Mouse (Mus musculus): ENCODE measurements around the gene Foxn3. TPM values are rescaled to one million over a fixed set of nuclear protein-coding genes. Genes with fewer than 3 reads are reported as not detected.

Gene Foxn3
- polyA plus RNA-seq, 1 experiment from 2014 or later = 93.4 TPM

GRCm38 (mm10) chr12:99319896-99320295 is 243.5 kb downstream of the Foxn3 start:
- no peak overlapping the region for H3K9ac ChIP-seq (replicated peaks; ENCODE audit: low read depth, low read length)
- H3K4me3 ChIP-seq (ENCODE audit: low read depth, low read length) = no peak overlapping the region
- WGBS = 72% methylated on average over 2 of the region's 2 CpGs
- no peak for ATAC-seq (ENCODE audit: insufficient number of reproducible peaks, insufficient read depth, low FRiP score, low read depth)
- H3K4me1 ChIP-seq (ENCODE audit: control insufficient read depth, insufficient read depth, low read length) = no peaks in the 10 kb centered on the region
- no peaks in the 10 kb centered on the region for H3K27me3 ChIP-seq (ENCODE audit: control insufficient read depth, insufficient read depth, low read length)
- no peak overlapping the region for H3K27ac ChIP-seq (ENCODE audit: low read length)
- no peaks in the 10 kb centered on the region for H3K36me3 ChIP-seq (ENCODE audit: control insufficient read depth, insufficient read depth, low read length)
- H3K9me3 ChIP-seq (ENCODE audit: control insufficient read depth, low read depth, low read length) = no peaks in the 10 kb centered on the region
- no peak overlapping the region for H3K4me2 ChIP-seq (replicated peaks; ENCODE audit: low read depth, low read length)

- WGBS = 68% methylated on average over 5 of the region's 5 CpGs
- no peaks in the 10 kb centered on the region for H3K9me3 ChIP-seq (ENCODE audit: control insufficient read depth, low read depth, low read length)
- H3K4me3 ChIP-seq (ENCODE audit: low read depth, low read length) = no peak overlapping the region
- no peaks in the 10 kb centered on the region for H3K36me3 ChIP-seq (ENCODE audit: control insufficient read depth, insufficient read depth, low read length)
- no peak overlapping the region for H3K27ac ChIP-seq (ENCODE audit: low read length)
- H3K9ac ChIP-seq (replicated peaks; ENCODE audit: low read depth, low read length) = no peak overlapping the region
- ATAC-seq (ENCODE audit: insufficient number of reproducible peaks, insufficient read depth, low FRiP score, low read depth) = no peak
- no peak overlapping the region for H3K4me2 ChIP-seq (replicated peaks; ENCODE audit: low read depth, low read length)
- no peaks in the 10 kb centered on the region for H3K4me1 ChIP-seq (ENCODE audit: control insufficient read depth, insufficient read depth, low read length)
- no peaks in the 10 kb centered on the region for H3K27me3 ChIP-seq (ENCODE audit: control insufficient read depth, insufficient read depth, low read length)
Measured at GRCm38 (mm10) chr12:99319171-99319570, 244.2 kb downstream of the Foxn3 start.

- WGBS = 92% methylated on average over 6 of the region's 6 CpGs
- no peak overlapping the region for H3K4me3 ChIP-seq (ENCODE audit: low read depth, low read length)
- no peak for ATAC-seq (ENCODE audit: insufficient number of reproducible peaks, insufficient read depth, low FRiP score, low read depth)
- H3K9me3 ChIP-seq (ENCODE audit: control insufficient read depth, low read depth, low read length) = no peaks in the 10 kb centered on the region
- H3K4me2 ChIP-seq (replicated peaks; ENCODE audit: low read depth, low read length) = no peak overlapping the region
- no peak overlapping the region for H3K27ac ChIP-seq (ENCODE audit: low read length)
- H3K27me3 ChIP-seq (ENCODE audit: control insufficient read depth, insufficient read depth, low read length) = no peaks in the 10 kb centered on the region
- no peaks in the 10 kb centered on the region for H3K4me1 ChIP-seq (ENCODE audit: control insufficient read depth, insufficient read depth, low read length)
- no peaks in the 10 kb centered on the region for H3K36me3 ChIP-seq (ENCODE audit: control insufficient read depth, insufficient read depth, low read length)
- no peak overlapping the region for H3K9ac ChIP-seq (replicated peaks; ENCODE audit: low read depth, low read length)
Measured at GRCm38 (mm10) chr12:99315931-99316330, 247.5 kb downstream of the Foxn3 start.

- no peak overlapping the region for H3K4me2 ChIP-seq (replicated peaks; ENCODE audit: low read depth, low read length)
- no peaks in the 10 kb centered on the region for H3K9me3 ChIP-seq (ENCODE audit: control insufficient read depth, low read depth, low read length)
- ATAC-seq (ENCODE audit: insufficient number of reproducible peaks, insufficient read depth, low FRiP score, low read depth) = no peak
- H3K4me1 ChIP-seq (ENCODE audit: control insufficient read depth, insufficient read depth, low read length) = no peaks in the 10 kb centered on the region
- no peak overlapping the region for H3K27ac ChIP-seq (ENCODE audit: low read length)
- H3K27me3 ChIP-seq (ENCODE audit: control insufficient read depth, insufficient read depth, low read length) = no peaks in the 10 kb centered on the region
- no peak overlapping the region for H3K4me3 ChIP-seq (ENCODE audit: low read depth, low read length)
- H3K36me3 ChIP-seq (ENCODE audit: control insufficient read depth, insufficient read depth, low read length) = no peaks in the 10 kb centered on the region
- 66% methylated on average over 5 of the region's 5 CpGs for WGBS
- H3K9ac ChIP-seq (replicated peaks; ENCODE audit: low read depth, low read length) = no peak overlapping the region
Measured at GRCm38 (mm10) chr12:99314817-99315216, 248.6 kb downstream of the Foxn3 start.

- no peak for ATAC-seq (ENCODE audit: insufficient number of reproducible peaks, insufficient read depth, low FRiP score, low read depth)
- Histone ChIP-seq H3K4me2 (replicated peaks; ENCODE audit: low read depth, low read length) (no peak overlapping the region), H3K27me3 (ENCODE audit: control insufficient read depth, insufficient read depth, low read length) (no peaks in the 10 kb centered on the region), H3K4me1 (ENCODE audit: control insufficient read depth, insufficient read depth, low read length) (peaks cover 16% of the 10 kb centered on the region), H3K9me3 (ENCODE audit: control insufficient read depth, low read depth, low read length) (no peaks in the 10 kb centered on the region), H3K27ac (ENCODE audit: low read length) (no peak overlapping the region), H3K9ac (replicated peaks; ENCODE audit: low read depth, low read length) (no peak overlapping the region), H3K36me3 (ENCODE audit: control insufficient read depth, insufficient read depth, low read length) (no peaks in the 10 kb centered on the region), H3K4me3 (ENCODE audit: low read depth, low read length) (no peak overlapping the region)
- WGBS = 47% methylated on average over 3 of the region's 3 CpGs
Measured at GRCm38 (mm10) chr12:99311303-99311702, 252.1 kb downstream of the Foxn3 start.

- ATAC-seq (ENCODE audit: insufficient number of reproducible peaks, insufficient read depth, low FRiP score, low read depth) = no peak
- no peaks in the 10 kb centered on the region for H3K27me3 ChIP-seq (ENCODE audit: control insufficient read depth, insufficient read depth, low read length)
- no peak overlapping the region for H3K9ac ChIP-seq (replicated peaks; ENCODE audit: low read depth, low read length)
- H3K27ac ChIP-seq (ENCODE audit: low read length) = no peak overlapping the region
- no peak overlapping the region for H3K4me2 ChIP-seq (replicated peaks; ENCODE audit: low read depth, low read length)
- no peaks in the 10 kb centered on the region for H3K9me3 ChIP-seq (ENCODE audit: control insufficient read depth, low read depth, low read length)
- H3K4me3 ChIP-seq (ENCODE audit: low read depth, low read length) = no peak overlapping the region
- H3K36me3 ChIP-seq (ENCODE audit: control insufficient read depth, insufficient read depth, low read length) = no peaks in the 10 kb centered on the region
- H3K4me1 ChIP-seq (ENCODE audit: control insufficient read depth, insufficient read depth, low read length) = peaks cover 23% of the 10 kb centered on the region
- 77% methylated on average over 5 of the region's 5 CpGs for WGBS
Measured at GRCm38 (mm10) chr12:99309937-99310336, 253.4 kb downstream of the Foxn3 start.

- no peaks in the 10 kb centered on the region for H3K36me3 ChIP-seq (ENCODE audit: control insufficient read depth, insufficient read depth, low read length)
- no peaks in the 10 kb centered on the region for H3K27me3 ChIP-seq (ENCODE audit: control insufficient read depth, insufficient read depth, low read length)
- ATAC-seq (ENCODE audit: insufficient number of reproducible peaks, insufficient read depth, low FRiP score, low read depth) = no peak
- no peak overlapping the region for H3K27ac ChIP-seq (ENCODE audit: low read length)
- 60% methylated on average over 11 of the region's 11 CpGs for WGBS
- no peak overlapping the region for H3K4me3 ChIP-seq (ENCODE audit: low read depth, low read length)
- H3K4me1 ChIP-seq (ENCODE audit: control insufficient read depth, insufficient read depth, low read length) = peaks cover 23% of the 10 kb centered on the region
- H3K9ac ChIP-seq (replicated peaks; ENCODE audit: low read depth, low read length) = no peak overlapping the region
- H3K9me3 ChIP-seq (ENCODE audit: control insufficient read depth, low read depth, low read length) = no peaks in the 10 kb centered on the region
- no peak overlapping the region for H3K4me2 ChIP-seq (replicated peaks; ENCODE audit: low read depth, low read length)
Measured at GRCm38 (mm10) chr12:99308541-99309089, 254.8 kb downstream of the Foxn3 start.

- 60% methylated on average over 6 of the region's 6 CpGs for WGBS
- Histone ChIP-seq H3K9ac (replicated peaks; ENCODE audit: low read depth, low read length) (no peak overlapping the region), H3K36me3 (ENCODE audit: control insufficient read depth, insufficient read depth, low read length) (no peaks in the 10 kb centered on the region), H3K27me3 (ENCODE audit: control insufficient read depth, insufficient read depth, low read length) (no peaks in the 10 kb centered on the region), H3K27ac (ENCODE audit: low read length) (no peak overlapping the region; the same call in 1 of the 2 replicates), H3K9me3 (ENCODE audit: control insufficient read depth, low read depth, low read length) (no peaks in the 10 kb centered on the region), H3K4me1 (ENCODE audit: control insufficient read depth, insufficient read depth, low read length) (peaks cover 23% of the 10 kb centered on the region), H3K4me2 (replicated peaks; ENCODE audit: low read depth, low read length) (no peak overlapping the region), H3K4me3 (ENCODE audit: low read depth, low read length) (no peak overlapping the region)
- no peak for ATAC-seq (ENCODE audit: insufficient number of reproducible peaks, insufficient read depth, low FRiP score, low read depth)
Measured at GRCm38 (mm10) chr12:99306536-99307204, 256.7 kb downstream of the Foxn3 start.
